Comparison of ENCODE assay signal across 8 mouse cellular contexts in genomic region chr9:59036732-59037341, GRCm38 (mm10). TPM values are rescaled to one million over a fixed set of nuclear protein-coding genes. Genes with fewer than 3 reads are reported as not detected.
DNase-seq lines count a peak whose midpoint lies in the region; ATAC-seq and TF ChIP-seq lines count a peak whose summit lies in the region.

No protein-coding gene starts in this region.

- peak overlapping the region; percentile 77 for H3K4me2 ChIP-seq in forebrain, embryonic 12.5 days
- H3K4me2 ChIP-seq in intestine, postnatal 0 days (replicated peaks; ENCODE audit: low read depth) = peak overlapping the region; percentile 94
- peak overlapping the region; percentile 78 for H3K4me2 ChIP-seq in midbrain, embryonic 15.5 days

- peak overlapping the region; percentile 98 for H3K4me3 ChIP-seq in forebrain, embryonic 12.5 days (replicated peaks)
- H3K4me3 ChIP-seq in intestine, postnatal 0 days (ENCODE audit: low read depth, low read length) = peak overlapping the region; percentile 92
- H3K4me3 ChIP-seq in midbrain, embryonic 15.5 days = peak overlapping the region; percentile 97

- peaks cover 10% of the 10 kb centered on the region; the same call in 1 of the 2 replicates for H3K27me3 ChIP-seq in forebrain, embryonic 12.5 days
- no peaks in the 10 kb centered on the region for H3K27me3 ChIP-seq in intestine, postnatal 0 days (replicated peaks; ENCODE audit: control insufficient read depth, insufficient read depth, low read length)
- no peaks in the 10 kb centered on the region for H3K27me3 ChIP-seq in midbrain, embryonic 15.5 days (replicated peaks)

- peak; percentile 49 for ATAC-seq in forebrain, embryonic 12.5 days (ENCODE audit: low FRiP score)
- peak; percentile 32 for ATAC-seq in intestine, postnatal 0 days
- peak; percentile 46 for ATAC-seq in midbrain, embryonic 15.5 days (replicated peaks)

- peak; percentile 43 to 77 for DNase-seq in cerebellum, postnatal 4 days (ENCODE audit: low spot score in 2 of 2)
- DNase-seq in cerebellum, adult 11 months = no peak
- peak; percentile 62 for DNase-seq in right cerebral cortex, postnatal 14 days
- no peak for DNase-seq in right cerebral cortex, postnatal 10 days (ENCODE audit: low spot score in 2 of 2)
- DNase-seq in ovary, postnatal 14 days (ENCODE audit: low spot score) = no peak

- H3K27ac ChIP-seq in forebrain, embryonic 12.5 days = peak overlapping the region; percentile 100
- H3K27ac ChIP-seq in intestine, postnatal 0 days (ENCODE audit: low read depth, low read length) = peak overlapping the region; percentile 96
- peak overlapping the region; percentile 99 for H3K27ac ChIP-seq in midbrain, embryonic 15.5 days

- peak overlapping the region; percentile 94 for H3K9ac ChIP-seq in forebrain, embryonic 12.5 days
- peak overlapping the region; percentile 89 for H3K9ac ChIP-seq in intestine, postnatal 0 days (ENCODE audit: low read depth, low read length)
- peak overlapping the region; percentile 96 for H3K9ac ChIP-seq in midbrain, embryonic 15.5 days

- no peak for TF ChIP-seq CTCF in intestine, postnatal 0 days (IDR thresholded peaks at IDR 0.05; ENCODE audit: low read depth)

- peaks cover 27% of the 10 kb centered on the region for H3K4me1 ChIP-seq in forebrain, embryonic 12.5 days
- H3K4me1 ChIP-seq in intestine, postnatal 0 days (replicated peaks; ENCODE audit: control insufficient read depth, insufficient read depth, low read length) = no peaks in the 10 kb centered on the region; the same call in 1 of the 2 replicates
- peaks cover 30% of the 10 kb centered on the region for H3K4me1 ChIP-seq in midbrain, embryonic 15.5 days

- no peaks in the 10 kb centered on the region for H3K36me3 ChIP-seq in forebrain, embryonic 12.5 days (replicated peaks)
- H3K36me3 ChIP-seq in intestine, postnatal 0 days (ENCODE audit: control insufficient read depth, insufficient read depth) = no peaks in the 10 kb centered on the region
- no peaks in the 10 kb centered on the region for H3K36me3 ChIP-seq in midbrain, embryonic 15.5 days (replicated peaks)

- under 1% methylated on average over 56 of the region's 56 CpGs for WGBS in forebrain, embryonic 12.5 days
- WGBS in intestine, postnatal 0 days = under 1% methylated on average over 56 of the region's 56 CpGs
- WGBS in midbrain, embryonic 15.5 days = under 1% methylated on average over 54 of the region's 56 CpGs

- H3K9me3 ChIP-seq in forebrain, embryonic 12.5 days = no peaks in the 10 kb centered on the region
- no peaks in the 10 kb centered on the region for H3K9me3 ChIP-seq in intestine, postnatal 0 days (ENCODE audit: control insufficient read depth)
- H3K9me3 ChIP-seq in midbrain, embryonic 15.5 days = no peaks in the 10 kb centered on the region

RNA-seq across cellular contexts. Expression of gene Neo1, which starts 0.6 kb away (rescaled TPM):
- polyA plus RNA-seq in forebrain, embryonic 12.5 days (2016; fragmentation: Nextera tagmentation; extraction: Ambion mirVana) = 47.2 and 47.6 TPM in 2 replicates
- 8.3 and 8.6 TPM in 2 replicates for polyA plus RNA-seq in intestine, postnatal 0 days (2015; fragmentation: Nextera tagmentation; extraction: Ambion mirVana)
- 49.2 and 53.9 TPM in 2 replicates for polyA plus RNA-seq in midbrain, embryonic 15.5 days (2015; fragmentation: Nextera tagmentation; extraction: Ambion mirVana)

Comparison
In these comparisons a context has a peak if more than half of its experiments do, and no peak if none do; other contexts are left out.
1. DNase-seq: peak in cerebellum, postnatal 4 days (2 of 2) and right cerebral cortex, postnatal 14 days (single experiment); none in cerebellum, adult 11 months (single experiment), right cerebral cortex, postnatal 10 days (0 of 2) and ovary, postnatal 14 days (single experiment).
2. Peak in every context shown above with its lines, with median percentiles within 50 percentile points of each other: ATAC-seq, H3K27ac ChIP-seq, H3K4me2 ChIP-seq, H3K4me3 ChIP-seq and H3K9ac ChIP-seq.